Mouse (Mus musculus): Measurements from ENCODE around the gene Acacb.

DNA sequence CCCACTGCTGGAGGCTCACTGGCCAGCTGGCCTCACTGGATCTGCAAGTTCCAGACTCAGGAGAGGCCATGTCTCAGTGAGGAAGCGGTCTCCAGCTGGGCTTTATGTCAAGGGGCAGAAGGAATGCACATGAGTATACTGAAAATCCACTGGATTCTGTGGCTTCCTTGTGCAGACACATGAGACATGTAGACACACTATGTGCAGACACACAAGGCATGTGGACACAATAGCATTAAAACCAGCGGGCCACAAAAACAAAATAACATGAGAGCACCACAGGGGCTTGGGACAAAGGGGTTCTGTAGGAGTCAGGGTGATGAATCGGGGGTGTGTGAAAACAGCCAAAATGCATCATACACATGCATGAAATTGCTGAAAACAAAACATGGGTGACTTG is 20.3 kb upstream of the Acacb start:
- TF ChIP-seq FLI1 (IDR thresholded peaks at IDR 0.05; ENCODE audit: low read length) (no peak), GATA1 (IDR thresholded peaks at IDR 0.05; ENCODE audit: borderline replicate concordance, low read length) (no peak)
